Mouse (Mus musculus) lung, postnatal 0 days (tissue): ENCODE data around the gene Coil.

Experiments used
- CTCF ChIP-seq: IDR thresholded peaks from 2 replicates; pipeline ENCODE4 v1.5.1; 2016; ENCODE audit warnings: antibody characterized with exemption, mild to moderate bottlenecking
- EP300 ChIP-seq: IDR thresholded peaks from 2 replicates; pipeline ENCODE4 v1.6.1; 2016; ENCODE audit warnings: antibody characterized with exemption, mild to moderate bottlenecking, control low read depth

- no peak for TF ChIP-seq CTCF
- no peak for TF ChIP-seq EP300
Measured at GRCm38 (mm10) chr11:88952117-88952516, 17.9 kb upstream of the Coil start.
